In genomic region chr5:113464731-113465130, GRCm38 (mm10) we compare ENCODE assay signal across 15 mouse cellular contexts. TPM values are rescaled to one million over a fixed set of nuclear protein-coding genes. Genes with fewer than 3 reads are reported as not detected.
DNase-seq lines count a peak whose midpoint lies in the region; ATAC-seq and TF ChIP-seq lines count a peak whose summit lies in the region.
"Had no signal": no experiment of that assay in that cellular context is flagged by ENCODE, and none has a peak within 500 bp of the region (broad histone marks: within the 10 kb centered on the region; RNA-seq: fewer than 3 reads in every experiment).

No protein-coding gene starts in this region.

- no peaks in the 10 kb centered on the region for H3K36me3 ChIP-seq in embryonic facial prominence, embryonic 12.5 days
- H3K36me3 ChIP-seq in embryonic facial prominence, embryonic 10.5 days (replicated peaks), result no peaks in the 10 kb centered on the region
- no peaks in the 10 kb centered on the region for H3K36me3 ChIP-seq in kidney, embryonic 14.5 days (ENCODE audit: control insufficient read depth, insufficient read depth, low read length)
- no peaks in the 10 kb centered on the region for H3K36me3 ChIP-seq in kidney, postnatal 0 days (ENCODE audit: insufficient read depth, low read length)
- no peaks in the 10 kb centered on the region for H3K36me3 ChIP-seq in intestine, postnatal 0 days (ENCODE audit: control insufficient read depth, insufficient read depth)

- H3K27me3 ChIP-seq in embryonic facial prominence, embryonic 12.5 days, result peaks cover 25% of the 10 kb centered on the region
- H3K27me3 ChIP-seq in embryonic facial prominence, embryonic 10.5 days (replicated peaks; ENCODE audit: low read depth, poor library complexity, severe bottlenecking), result peaks cover 58% of the 10 kb centered on the region
- peaks cover 11% of the 10 kb centered on the region; the same call in 1 of the 2 replicates for H3K27me3 ChIP-seq in kidney, embryonic 14.5 days (ENCODE audit: control insufficient read depth, insufficient read depth, low read length)
- H3K27me3 ChIP-seq in Patski, result peaks cover 8% of the 10 kb centered on the region
- H3K27me3 ChIP-seq in kidney, postnatal 0 days (ENCODE audit: insufficient read depth, low read length), result 0 out of 2 replicates have a peak, but pooled peaks cover 8% of the 10 kb centered on the region
- H3K27me3 ChIP-seq in intestine, postnatal 0 days (replicated peaks; ENCODE audit: control insufficient read depth, insufficient read depth, low read length), result peaks cover 4% of the 10 kb centered on the region; the same call in 1 of the 2 replicates

- no peak overlapping the region for H3K4me2 ChIP-seq in embryonic facial prominence, embryonic 12.5 days (replicated peaks)
- no peak overlapping the region for H3K4me2 ChIP-seq in kidney, embryonic 14.5 days (replicated peaks; ENCODE audit: low read depth, low read length)
- no peak overlapping the region for H3K4me2 ChIP-seq in kidney, postnatal 0 days (ENCODE audit: low read length)
- no peak overlapping the region for H3K4me2 ChIP-seq in intestine, postnatal 0 days (replicated peaks; ENCODE audit: low read depth)

- POLR2A ChIA-PET in Patski (lab: Charles Lee), result no interaction called here

- no peak for TF ChIP-seq CTCF in Patski (IDR thresholded peaks at IDR 0.05)
- TF ChIP-seq CTCF in kidney, postnatal 0 days (IDR thresholded peaks at IDR 0.05; ENCODE audit: low read depth), result no peak
- TF ChIP-seq CTCF in intestine, postnatal 0 days (IDR thresholded peaks at IDR 0.05; ENCODE audit: low read depth), result no peak

- ATAC-seq in embryonic facial prominence, embryonic 12.5 days (ENCODE audit: insufficient number of reproducible peaks, insufficient read depth, low FRiP score, low TSS enrichment), result no peak
- ATAC-seq in kidney, embryonic 14.5 days (ENCODE audit: low FRiP score, low TSS enrichment), result no peak
- peak; percentile 19 for ATAC-seq in Patski
- ATAC-seq in kidney, postnatal 0 days (replicated peaks; ENCODE audit: low FRiP score, low read depth), result peak; percentile 63
- no peak for ATAC-seq in intestine, postnatal 0 days

- H3K9me3 ChIP-seq in embryonic facial prominence, embryonic 12.5 days, result no peaks in the 10 kb centered on the region
- H3K9me3 ChIP-seq in embryonic facial prominence, embryonic 10.5 days, result no peaks in the 10 kb centered on the region
- H3K9me3 ChIP-seq in kidney, embryonic 14.5 days (ENCODE audit: control insufficient read depth, low read length), result no peaks in the 10 kb centered on the region
- H3K9me3 ChIP-seq in kidney, postnatal 0 days (replicated peaks; ENCODE audit: low read length), result no peaks in the 10 kb centered on the region
- no peaks in the 10 kb centered on the region for H3K9me3 ChIP-seq in intestine, postnatal 0 days (ENCODE audit: control insufficient read depth)

- no peak overlapping the region for H3K9ac ChIP-seq in embryonic facial prominence, embryonic 12.5 days
- H3K9ac ChIP-seq in kidney, embryonic 14.5 days (ENCODE audit: low read depth, low read length), result no peak overlapping the region
- no peak overlapping the region for H3K9ac ChIP-seq in kidney, postnatal 0 days (ENCODE audit: low read depth, low read length)
- H3K9ac ChIP-seq in intestine, postnatal 0 days (ENCODE audit: low read depth, low read length), result no peak overlapping the region

- 0 out of 2 replicates have a peak overlapping the region, but pooled peaks have one; percentile 4 for H3K27ac ChIP-seq in embryonic facial prominence, embryonic 12.5 days
- H3K27ac ChIP-seq in embryonic facial prominence, embryonic 10.5 days (replicated peaks), result no peak overlapping the region
- H3K27ac ChIP-seq in kidney, embryonic 14.5 days (ENCODE audit: low read depth, low read length), result no peak overlapping the region
- no peak overlapping the region for H3K27ac ChIP-seq in kidney, postnatal 0 days
- no peak overlapping the region for H3K27ac ChIP-seq in intestine, postnatal 0 days (ENCODE audit: low read depth, low read length)
- H3K27ac ChIP-seq: layer of hippocampus, adult 2 months; macrophage had no signal

- DNase-seq in embryonic facial prominence, embryonic 10.5 days (ENCODE audit: low spot score), result no peak
- peak; percentile 57 for DNase-seq in kidney, adult 18-20 months
- DNase-seq in Patski (ENCODE audit: low read depth, low spot score), result no peak
- DNase-seq in kidney, postnatal 0 days (ENCODE audit: low spot score), result no peak
- DNase-seq in retina, postnatal 1 day, result no peak
- DNase-seq: adrenal gland, adult 8-10 months; lung, adult 2 months; right cerebral cortex, adult 18-20 months had no signal

- H3K4me1 ChIP-seq in embryonic facial prominence, embryonic 12.5 days, result peaks cover 37% of the 10 kb centered on the region
- H3K4me1 ChIP-seq in embryonic facial prominence, embryonic 10.5 days, result peaks cover 68% of the 10 kb centered on the region
- peaks cover 29% of the 10 kb centered on the region for H3K4me1 ChIP-seq in kidney, embryonic 14.5 days (ENCODE audit: control insufficient read depth, insufficient read depth, low read length)
- H3K4me1 ChIP-seq in kidney, postnatal 0 days (replicated peaks; ENCODE audit: insufficient read depth, low read length), result 0 out of 2 replicates have a peak, but pooled peaks cover 7% of the 10 kb centered on the region
- H3K4me1 ChIP-seq in intestine, postnatal 0 days (replicated peaks; ENCODE audit: control insufficient read depth, insufficient read depth, low read length), result no peaks in the 10 kb centered on the region

- in situ Hi-C loops in Patski (cut with MboI; ENCODE audit: low pct_unique_long_range_greater_than_20kb), result loop anchor here (5.0 kb wide), 1 partner anchor 268 kb away; no protein-coding TSS in a partner anchor

- CTCF ChIA-PET in Patski (lab: Charles Lee), result interaction anchor here (0.9 kb wide), 1 partner anchor 10 kb away, joined by 3 read pairs; no protein-coding TSS in a partner anchor

- 62% methylated on average over 6 of the region's 6 CpGs for WGBS in embryonic facial prominence, embryonic 12.5 days
- WGBS in embryonic facial prominence, embryonic 10.5 days, result 83% methylated on average over 6 of the region's 6 CpGs
- 83% methylated on average over 6 of the region's 6 CpGs for WGBS in kidney, embryonic 14.5 days
- WGBS in kidney, postnatal 0 days, result 64% methylated on average over 6 of the region's 6 CpGs
- WGBS in intestine, postnatal 0 days, result 76% methylated on average over 6 of the region's 6 CpGs

- H3K4me3 ChIP-seq in embryonic facial prominence, embryonic 12.5 days, result no peak overlapping the region
- no peak overlapping the region for H3K4me3 ChIP-seq in embryonic facial prominence, embryonic 10.5 days
- H3K4me3 ChIP-seq in kidney, embryonic 14.5 days (ENCODE audit: low read length), result no peak overlapping the region
- no peak overlapping the region for H3K4me3 ChIP-seq in kidney, postnatal 0 days (replicated peaks; ENCODE audit: low read depth, low read length)
- no peak overlapping the region for H3K4me3 ChIP-seq in intestine, postnatal 0 days (ENCODE audit: low read depth, low read length)
- H3K4me3 ChIP-seq: layer of hippocampus, adult 2 months; myocyte had no signal

RNA-seq across cellular contexts. Expression of gene Wscd2, which starts 25.4 kb away (rescaled TPM):
- polyA plus RNA-seq in embryonic facial prominence, embryonic 12.5 days (2016; fragmentation: Nextera tagmentation; extraction: Ambion mirVana), result 7.1 and 8.3 TPM in 2 replicates
- 4.2 and 5.4 TPM in 2 replicates for polyA plus RNA-seq in embryonic facial prominence, embryonic 10.5 days (2016; fragmentation: Nextera tagmentation; extraction: Ambion mirVana)
- polyA plus RNA-seq in kidney, embryonic 14.5 days (2014; fragmentation: Nextera tagmentation; extraction: Ambion mirVana), result 2.5 and 3.7 TPM in 2 replicates
- 0.28 TPM for polyA plus RNA-seq in Patski (2021)
- 1.7 and 2.0 TPM in 2 replicates for polyA plus RNA-seq in kidney, postnatal 0 days (2015; fragmentation: Nextera tagmentation; extraction: Ambion mirVana)
- 4.2 and 4.9 TPM in 2 replicates for polyA plus RNA-seq in intestine, postnatal 0 days (2015; fragmentation: Nextera tagmentation; extraction: Ambion mirVana)
- polyA plus RNA-seq: C2C12, macrophage, myocyte had no signal

Comparison
In these comparisons a context has a peak if more than half of its experiments do, and no peak if none do; other contexts are left out.
1. ATAC-seq: peak in Patski (single experiment) and kidney, postnatal 0 days (single experiment); none in embryonic facial prominence, embryonic 12.5 days (single experiment), kidney, embryonic 14.5 days (single experiment) and intestine, postnatal 0 days (single experiment).